Mouse (Mus musculus) brain, embryonic 14.5 days (tissue): Measurements from ENCODE around the gene Krt83.

ENCODE experiments used
- CTCF ChIP-seq: fragments of 200-500 bp; IDR thresholded peaks from 2 replicates; pipeline ENCODE4 v1.5.1; 2012; ENCODE audit warnings: inconsistent platforms, mild to moderate bottlenecking, moderate library complexity, borderline replicate concordance; ENCODE audit not compliant: insufficient read depth, insufficient read length; ENCODE audit errors: extremely low read depth
- POLR2A ChIP-seq: fragments of 200-500 bp; IDR thresholded peaks from 2 replicates; pipeline ENCODE4 v1.6.1; 2012; ENCODE audit warnings: mild to moderate bottlenecking, inconsistent platforms, borderline replicate concordance; ENCODE audit not compliant: poor library complexity, insufficient read depth, insufficient read length, severe bottlenecking; ENCODE audit errors: extremely low read depth

GRCm38 (mm10) chr15:101519792-101520191 lies 28.5 kb upstream of the Krt83 start:
- TF ChIP-seq CTCF (peak; percentile 91), POLR2A (no peak)
